ENCODE assay signal across 10 mouse cellular contexts in genomic region chr12:80103521-80103973, GRCm38 (mm10). TPM values are rescaled to one million over a fixed set of nuclear protein-coding genes. Genes with fewer than 3 reads are reported as not detected.
DNase-seq lines count a peak whose midpoint lies in the region; ATAC-seq and TF ChIP-seq lines count a peak whose summit lies in the region.
"Had no signal": no experiment of that assay in that cellular context is flagged by ENCODE, and none has a peak within 500 bp of the region (broad histone marks: within the 10 kb centered on the region; RNA-seq: fewer than 3 reads in every experiment).

No protein-coding gene starts in this region.

- H3K4me1 ChIP-seq in embryonic facial prominence, embryonic 14.5 days (ENCODE audit: control insufficient read depth, insufficient read depth, low read length): peaks cover 4% of the 10 kb centered on the region; the same call in 1 of the 2 replicates
- peaks cover 14% of the 10 kb centered on the region; the same call in 1 of the 2 replicates for H3K4me1 ChIP-seq in lung, embryonic 16.5 days (replicated peaks; ENCODE audit: control insufficient read depth, insufficient read depth, low read length)

- 42% methylated on average over 3 of the region's 5 CpGs for WGBS in embryonic facial prominence, embryonic 14.5 days
- WGBS in lung, embryonic 16.5 days: 20% methylated on average over 5 of the region's 5 CpGs

- DNase-seq in Patski (ENCODE audit: low read depth, low spot score): peak; percentile 98
- DNase-seq in embryonic facial prominence, embryonic 14.5 days (ENCODE audit: low spot score): no peak
- DNase-seq in kidney, postnatal 4 days: peak; percentile 81 to 89
- DNase-seq in thymus, postnatal 25 days: no peak
- DNase-seq in adipocyte (ENCODE audit: low spot score): no peak
- no peak for DNase-seq in T-cell, adult 2 months (ENCODE audit: low spot score)
- no peak for DNase-seq in frontal cortex, postnatal 25 days (ENCODE audit: low spot score in 2 of 2)
- DNase-seq: thymus, adult 2 months had no signal

- CTCF ChIA-PET in Patski (lab: Charles Lee): interaction anchor here (0.8 to 1.6 kb wide), 2 partner anchors 11 to 489 kb away, joined by 3 read pairs; no protein-coding TSS in a partner anchor

- H3K9ac ChIP-seq in embryonic facial prominence, embryonic 14.5 days (ENCODE audit: low read depth, low read length): no peak overlapping the region
- H3K9ac ChIP-seq in lung, embryonic 16.5 days (ENCODE audit: low read length): peak overlapping the region; percentile 33; the same call in 1 of the 2 replicates

- no peak for TF ChIP-seq CTCF in Patski (IDR thresholded peaks at IDR 0.05)

- H3K9me3 ChIP-seq in embryonic facial prominence, embryonic 14.5 days (ENCODE audit: control insufficient read depth, low read length): no peaks in the 10 kb centered on the region
- no peaks in the 10 kb centered on the region for H3K9me3 ChIP-seq in lung, embryonic 16.5 days (ENCODE audit: control insufficient read depth, low read length)

- in situ Hi-C loops in Patski (cut with MboI; ENCODE audit: low pct_unique_long_range_greater_than_20kb): loop anchor here (10.0 kb wide), 2 partner anchors 349 to 459 kb away; no protein-coding TSS in a partner anchor

- POLR2A ChIA-PET in Patski (lab: Charles Lee): interaction anchor here (0.6 kb wide), 1 partner anchor 133 kb away, joined by 4 read pairs; no protein-coding TSS in a partner anchor

- H3K36me3 ChIP-seq in embryonic facial prominence, embryonic 14.5 days (ENCODE audit: control insufficient read depth, insufficient read depth, low read length): peaks cover 15% of the 10 kb centered on the region
- H3K36me3 ChIP-seq in lung, embryonic 16.5 days (ENCODE audit: control insufficient read depth, insufficient read depth, low read length): peaks cover 12% of the 10 kb centered on the region

- H3K27ac ChIP-seq in embryonic facial prominence, embryonic 14.5 days (replicated peaks; ENCODE audit: low read depth, low read length): 0 out of 2 replicates have a peak overlapping the region, but pooled peaks have one; percentile 8
- H3K27ac ChIP-seq in lung, embryonic 16.5 days (ENCODE audit: low read length): peak overlapping the region; percentile 89

- no peak overlapping the region for H3K4me2 ChIP-seq in embryonic facial prominence, embryonic 14.5 days (ENCODE audit: low read depth, low read length)
- H3K4me2 ChIP-seq in lung, embryonic 16.5 days (ENCODE audit: low read depth, low read length): peak overlapping the region; percentile 34

- no peaks in the 10 kb centered on the region for H3K27me3 ChIP-seq in Patski
- H3K27me3 ChIP-seq in embryonic facial prominence, embryonic 14.5 days (replicated peaks; ENCODE audit: control insufficient read depth, insufficient read depth, low read length): no peaks in the 10 kb centered on the region
- no peaks in the 10 kb centered on the region for H3K27me3 ChIP-seq in lung, embryonic 16.5 days (ENCODE audit: control insufficient read depth, insufficient read depth, low read depth, low read length)

- peak; percentile 49 for ATAC-seq in Patski
- peak; percentile 19; the same call in 1 of the 2 replicates for ATAC-seq in embryonic facial prominence, embryonic 14.5 days (ENCODE audit: low read depth)
- peak; percentile 83 for ATAC-seq in lung, embryonic 16.5 days (ENCODE audit: low read depth)
- ATAC-seq: forebrain, embryonic 16.5 days had no signal

- H3K4me3 ChIP-seq in embryonic facial prominence, embryonic 14.5 days (ENCODE audit: low read depth, low read length): no peak overlapping the region
- H3K4me3 ChIP-seq in lung, embryonic 16.5 days (ENCODE audit: low read length): no peak overlapping the region

RNA-seq across cellular contexts. Expression of gene Zfp36l1, which starts 9.3 kb away (rescaled TPM):
- 292 TPM for polyA plus RNA-seq in Patski (2021)
- 145 and 151 TPM in 2 replicates for polyA plus RNA-seq in embryonic facial prominence, embryonic 14.5 days (2014; fragmentation: Nextera tagmentation; extraction: Ambion mirVana)
- polyA plus RNA-seq in lung, embryonic 16.5 days (2015; fragmentation: Nextera tagmentation; extraction: Ambion mirVana): 131 and 152 TPM in 2 replicates

Comparison
In these comparisons a context has a peak if more than half of its experiments do, and no peak if none do; other contexts are left out.
1. ATAC-seq: peak in every context shown above with its lines; median percentile 83 in lung, embryonic 16.5 days; 49 in Patski; 19 in embryonic facial prominence, embryonic 14.5 days.
2. DNase-seq: peak in Patski (single experiment) and kidney, postnatal 4 days (2 of 2); none in embryonic facial prominence, embryonic 14.5 days (single experiment), thymus, postnatal 25 days (single experiment), adipocyte (single experiment), T-cell, adult 2 months (single experiment) and frontal cortex, postnatal 25 days (0 of 2).